Mouse (Mus musculus) embryonic facial prominence, embryonic 13.5 days (tissue): ENCODE results near the gene Tle3. TPM values are rescaled to one million over a fixed set of nuclear protein-coding genes. Genes with fewer than 3 reads are reported as not detected.

Source experiments
- ATAC-seq: fragments of 200-750 bp; cut with Nextera tagmentation; 2 replicates; pipeline ENCODE4 v1.8.0; 2017; ENCODE audit warnings: low read depth; ENCODE audit not compliant: insufficient number of reproducible peaks, insufficient read depth, low FRiP score, low TSS enrichment
- H3K27ac ChIP-seq: fragments of 300-500 bp; sonication (generic); 2 replicates; pipeline ENCODE4 v1.5.1; 2015; ENCODE audit warnings: moderate library complexity, mild to moderate bottlenecking, inconsistent platforms
- H3K27me3 ChIP-seq: fragments of 300-500 bp; sonication (generic); 2 replicates; pipeline ENCODE4 v1.6.1; 2015; ENCODE audit warnings: mild to moderate bottlenecking, inconsistent platforms
- H3K36me3 ChIP-seq: fragments of 300-500 bp; sonication (generic); 2 replicates; pipeline ENCODE4 v1.6.1; 2015; ENCODE audit warnings: mild to moderate bottlenecking, inconsistent platforms
- H3K4me1 ChIP-seq: fragments of 300-500 bp; sonication (generic); 2 replicates; pipeline ENCODE4 v1.6.1; 2015; ENCODE audit warnings: inconsistent platforms
- H3K4me2 ChIP-seq: fragments of 300-500 bp; sonication (generic); 2 replicates; pipeline ENCODE4 v1.6.1; 2015; ENCODE audit warnings: moderate library complexity, mild to moderate bottlenecking, inconsistent platforms
- H3K4me3 ChIP-seq: fragments of 300-500 bp; sonication (generic); 2 replicates; pipeline ENCODE4 v1.5.1; 2015; ENCODE audit warnings: mild to moderate bottlenecking, inconsistent platforms
- H3K9ac ChIP-seq: fragments of 300-500 bp; sonication (generic); 2 replicates; pipeline ENCODE4 v1.6.1; 2015; ENCODE audit warnings: mild to moderate bottlenecking, inconsistent platforms
- H3K9me3 ChIP-seq: fragments of 300-500 bp; sonication (generic); 2 replicates; pipeline ENCODE4 v1.6.1; 2016; ENCODE audit warnings: inconsistent platforms
- WGBS: fragments of 180-500 bp; shearing (Covaris S2); methylation state at CpG from one replicate; pipeline ENCODE4 v1.1.7; 2015; ENCODE audit warnings: mixed read lengths; 5-methylcytosine and 5-hydroxymethylcytosine counted together
- polyA plus RNA-seq: library from polyadenylated mRNA; unstranded; fragments of >200 nt; fragmentation: Nextera tagmentation; extraction: Ambion mirVana; gene quantifications from 2 replicates; pipeline ENCODE4 v1.2.1, GENCODE M21; 2015

Tle3 gene
- polyA plus RNA-seq, 1 experiment from 2014 or later, result 39.5 TPM

DNA sequence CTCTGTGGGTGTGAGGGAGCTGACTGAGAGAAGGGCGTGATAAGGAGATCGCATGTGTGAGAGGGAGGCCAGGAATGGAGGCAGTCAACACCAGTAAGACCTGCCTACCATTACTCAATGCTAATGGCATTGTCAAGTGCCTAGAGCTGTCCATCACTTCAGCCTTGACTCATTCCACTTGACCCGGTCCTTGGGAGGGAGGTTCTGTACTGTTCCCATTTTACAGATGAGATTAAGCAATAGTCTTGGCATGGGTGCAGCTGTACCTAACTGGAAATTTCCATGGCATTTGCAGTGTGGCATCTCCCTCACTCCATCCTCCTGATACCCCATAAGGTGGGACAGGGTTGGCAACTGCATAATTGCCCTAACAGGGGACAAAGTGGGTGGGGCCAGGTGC lies 95.3 kb downstream of the Tle3 start:
- ATAC-seq, result no peak
- no peak overlapping the region for H3K27ac ChIP-seq
- no peaks in the 10 kb centered on the region for H3K36me3 ChIP-seq
- H3K4me3 ChIP-seq, result no peak overlapping the region
- H3K4me2 ChIP-seq, result no peak overlapping the region
- no peak overlapping the region for H3K9ac ChIP-seq
- H3K4me1 ChIP-seq, result peaks cover 24% of the 10 kb centered on the region
- WGBS, result 93% methylated on average over 3 of the region's 3 CpGs
- peaks cover 10% of the 10 kb centered on the region for H3K9me3 ChIP-seq
- no peaks in the 10 kb centered on the region for H3K27me3 ChIP-seq
